Mouse (Mus musculus): ENCODE results near the gene Acap1.
A peak's percentile ranks its signal among the peaks of the same experiment; 100 is the strongest.
"Not testable (repeated sequence)": the region's sequence is repeated elsewhere in the genome, so short reads cannot be mapped to it uniquely, and the experiment has no call there.

The Acap1 gene

GRCm38 (mm10) chr11:69895291-69895690 lies at the start of gene Acap1:
Gene Acap1, minus strand, starts transcription at chr11:69895539.
- no peak for DNase-seq (ENCODE audit: low spot score)

DNA sequence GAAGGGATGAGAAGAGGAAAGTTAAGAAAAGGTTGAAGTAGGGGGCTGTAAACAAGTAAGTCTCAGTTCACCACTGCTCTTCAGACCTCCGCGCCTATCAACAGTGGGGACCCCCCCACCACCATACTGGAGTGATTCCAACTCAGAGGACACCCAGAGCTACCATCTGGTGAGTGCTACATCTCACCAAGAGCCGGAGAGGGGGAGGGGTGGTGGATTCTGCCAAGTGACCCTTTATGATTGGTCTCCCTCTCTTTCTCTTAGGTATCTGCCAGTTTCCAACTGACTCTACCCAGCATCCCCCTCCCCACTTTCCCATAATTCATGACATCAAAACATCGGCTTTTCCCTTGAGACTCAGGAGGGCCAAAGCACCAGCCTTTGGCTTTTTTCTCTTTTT lies 45.6 kb upstream of the Acap1 start:
- no peak for DNase-seq (ENCODE audit: low spot score)

DNA sequence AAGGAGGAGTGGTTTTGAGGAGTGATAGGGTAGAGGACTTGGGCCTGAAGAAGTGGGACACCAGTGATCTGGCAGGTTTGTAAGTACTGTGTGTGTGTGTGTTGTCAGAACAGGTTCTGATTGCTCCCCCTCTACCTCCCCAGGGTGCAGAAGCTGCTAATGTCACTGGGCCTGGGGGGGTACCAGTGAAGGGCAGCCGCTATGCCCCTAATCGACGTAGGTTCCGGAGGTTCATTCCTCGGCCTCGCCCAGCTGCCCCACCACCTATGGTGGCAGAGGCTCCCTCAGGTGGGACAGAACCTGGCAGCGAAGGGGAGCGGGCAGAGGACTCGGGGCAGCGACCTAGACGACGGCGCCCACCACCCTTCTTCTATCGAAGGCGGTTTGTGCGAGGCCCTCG lies 44.4 kb upstream of the Acap1 start:
- no peak for DNase-seq (ENCODE audit: low spot score)

GRCm38 (mm10) chr11:69939181-69939580 lies 43.8 kb upstream of the Acap1 start:
- DNase-seq (ENCODE audit: low spot score) = no peak

DNA sequence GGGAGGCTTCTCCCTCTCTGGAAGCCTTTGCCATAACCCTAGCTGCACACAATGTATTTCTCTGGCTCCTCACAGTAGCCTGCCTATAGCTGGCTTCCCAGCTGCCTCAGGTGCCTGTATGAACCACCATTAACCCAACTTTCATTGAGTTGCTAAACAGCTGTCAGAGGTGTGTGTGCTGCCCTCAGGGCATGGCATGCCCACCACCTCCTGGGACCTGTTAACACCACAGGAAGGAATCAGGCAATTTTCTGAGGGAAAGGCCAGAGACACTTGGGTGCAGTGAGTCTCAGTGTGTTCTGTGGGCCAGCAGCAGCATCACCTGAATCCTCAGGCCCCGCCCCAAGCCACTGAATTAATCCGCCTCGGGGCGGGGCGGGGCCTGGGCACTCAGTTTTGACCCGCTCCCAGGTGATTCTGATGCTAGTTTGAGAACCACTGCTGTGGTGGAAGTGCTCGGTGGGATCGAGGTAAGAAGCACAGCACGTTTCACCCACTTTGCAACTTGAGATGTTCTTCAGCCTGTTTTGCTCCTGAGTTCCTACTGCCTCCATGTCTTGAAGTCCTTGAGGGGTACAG lies 43.2 kb upstream of the Acap1 start:
- DNase-seq (ENCODE audit: low spot score) = no peak

DNA sequence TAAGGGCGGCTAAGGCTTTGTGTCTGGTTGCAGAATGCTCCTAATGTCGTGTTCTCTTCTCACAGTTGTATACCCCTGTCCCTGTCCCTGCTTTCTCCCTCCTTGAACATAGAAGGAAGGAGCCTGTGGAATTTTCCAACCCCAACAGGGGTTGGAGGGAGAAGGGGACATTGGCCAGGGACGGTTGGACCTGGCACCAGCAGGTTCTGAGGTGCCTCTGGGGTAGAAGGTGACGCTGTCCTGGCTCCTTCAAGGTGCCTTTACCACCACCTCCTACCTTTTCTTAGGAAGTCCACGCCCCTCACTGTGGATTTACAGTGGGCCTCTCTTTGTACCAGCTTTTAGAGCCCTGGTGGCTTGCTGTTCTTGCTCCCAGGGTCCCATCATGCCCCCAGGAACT lies 42.5 kb upstream of the Acap1 start:
- no peak for DNase-seq (ENCODE audit: low spot score)

DNA sequence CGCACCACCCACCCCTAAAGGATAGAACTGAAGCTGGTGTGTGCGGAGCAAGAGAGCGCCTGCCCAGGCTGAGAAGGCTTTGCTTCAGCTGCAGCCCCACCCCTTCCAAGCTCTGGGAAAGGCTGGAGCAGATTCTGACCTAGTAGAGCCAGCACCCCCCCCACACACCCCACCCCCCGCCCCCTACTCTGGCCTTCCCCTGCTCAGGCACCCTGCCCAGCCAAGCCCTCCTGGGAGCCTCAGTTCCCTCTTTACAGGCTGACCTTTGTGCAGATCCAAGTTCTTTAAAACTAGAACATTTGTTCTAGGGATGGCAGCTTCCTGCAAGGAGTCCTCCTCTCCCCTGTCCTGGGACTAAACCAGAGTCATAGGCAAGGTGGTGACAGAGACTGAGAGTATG lies 42.0 kb upstream of the Acap1 start:
- no peak for DNase-seq (ENCODE audit: low spot score)

DNA sequence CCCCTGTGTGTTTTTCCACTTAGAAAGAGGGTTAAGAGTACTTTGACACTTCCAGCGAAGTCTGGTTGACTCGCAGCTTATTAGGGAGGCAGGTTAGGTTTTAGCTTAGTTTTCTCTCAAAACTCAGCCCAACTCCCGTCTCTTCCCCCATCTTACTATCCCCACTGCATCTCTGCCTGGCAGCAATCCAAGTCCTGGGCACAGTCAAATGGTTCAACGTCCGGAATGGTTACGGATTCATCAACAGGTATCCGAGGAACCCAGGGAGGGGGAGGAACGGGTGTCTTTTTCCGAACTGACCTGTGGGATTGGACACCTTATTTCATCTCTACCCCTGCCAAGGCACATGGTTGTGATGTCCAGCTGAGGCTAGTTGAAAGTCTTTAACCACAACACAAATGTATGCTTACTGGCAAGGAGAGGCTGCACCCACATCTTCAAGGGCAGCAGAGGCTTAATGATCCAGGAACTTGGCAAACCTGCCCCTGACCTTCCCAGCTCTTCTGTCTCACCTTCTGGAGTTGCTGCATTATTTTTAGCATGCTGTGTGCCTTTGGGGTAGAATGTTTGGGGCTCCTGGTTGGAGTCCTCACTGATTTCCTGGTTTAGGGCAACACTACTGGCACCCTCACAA lies 41.5 kb upstream of the Acap1 start:
- DNase-seq (ENCODE audit: low spot score) = no peak

- peak; percentile 20 for DNase-seq (ENCODE audit: low spot score)
These were observed 40.8 kb upstream of the Acap1 start for GRCm38 (mm10) chr11:69936156-69936555.

GRCm38 (mm10) chr11:69935137-69935879 lies 40.0 kb upstream of the Acap1 start, which contains the start of gene Ybx2:
Gene Ybx2, plus strand, starts transcription at chr11:69935796.
- DNase-seq (ENCODE audit: low spot score) = peak; percentile 82

- DNase-seq (ENCODE audit: low spot score) = no peak
These were observed 39.3 kb upstream of the Acap1 start for GRCm38 (mm10) chr11:69934681-69935080.

GRCm38 (mm10) chr11:69934169-69934568 lies 38.8 kb upstream of the Acap1 start:
- DNase-seq (ENCODE audit: low spot score) = peak; percentile 91

DNA sequence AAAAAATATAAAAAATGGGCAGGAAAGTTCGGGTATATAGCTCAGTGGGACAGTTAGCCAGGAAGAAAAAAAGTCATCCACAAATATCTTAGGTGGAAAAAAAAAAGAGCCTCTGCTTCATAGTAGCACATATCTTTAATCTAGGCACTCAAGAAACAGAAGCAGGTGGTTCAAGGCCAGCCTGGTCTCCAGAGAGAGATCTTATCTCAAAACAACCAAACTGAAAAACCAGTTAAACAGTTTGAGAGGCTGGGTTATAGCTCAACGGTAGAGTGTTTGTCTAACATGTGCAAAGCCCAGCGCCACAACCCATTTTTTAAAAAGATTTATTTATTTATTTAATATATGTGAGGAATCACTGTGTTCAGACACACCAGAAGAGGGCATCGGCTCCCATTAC lies 37.7 kb upstream of the Acap1 start:
- no peak for DNase-seq (ENCODE audit: low spot score)

GRCm38 (mm10) chr11:69932254-69932653 lies 36.9 kb upstream of the Acap1 start:
- DNase-seq (ENCODE audit: low spot score) = no peak

DNA sequence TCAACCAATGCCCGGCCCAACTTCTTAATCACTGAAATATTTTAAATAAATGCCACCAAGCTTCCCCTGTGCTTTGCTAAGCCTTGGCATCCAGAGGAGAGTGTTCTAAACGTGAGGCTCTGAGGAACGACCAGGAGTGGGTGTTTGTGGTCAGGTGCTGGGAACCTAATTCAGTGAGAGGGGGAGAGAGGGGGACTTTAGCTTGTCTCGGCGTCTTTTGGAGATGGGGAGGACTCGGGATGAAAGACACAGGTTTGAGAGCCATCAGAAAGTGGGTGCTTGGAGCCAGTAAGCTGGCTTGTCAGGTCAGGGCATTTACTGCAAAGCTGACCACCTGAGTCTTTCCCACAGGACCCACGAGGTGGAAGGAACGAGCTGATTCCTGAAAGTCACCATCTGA lies 36.4 kb upstream of the Acap1 start:
- no peak for DNase-seq (ENCODE audit: low spot score)

GRCm38 (mm10) chr11:69930967-69931537 lies 35.7 kb upstream of the Acap1 start:
- no peak for DNase-seq (ENCODE audit: low spot score)

DNA sequence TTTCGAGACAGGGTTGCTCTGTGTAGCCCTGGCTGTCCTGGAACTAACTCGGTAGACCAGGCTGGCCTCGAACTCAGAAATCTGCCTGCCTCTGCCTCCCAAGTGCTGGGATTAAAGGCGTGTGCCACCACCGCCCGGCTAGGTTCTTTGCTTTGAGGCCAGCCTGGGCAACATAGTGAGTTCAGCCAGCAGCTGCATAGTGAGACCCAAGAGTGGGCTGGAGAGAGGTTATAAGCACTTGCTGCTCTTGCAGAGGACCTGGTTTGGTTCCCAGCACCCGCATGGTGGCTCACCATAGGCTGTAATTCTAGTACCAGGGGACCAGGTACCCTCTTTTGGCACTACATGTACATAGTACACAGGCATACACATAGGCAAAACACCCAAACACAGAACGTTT lies 34.8 kb upstream of the Acap1 start:
- not testable (repeated sequence) for DNase-seq (ENCODE audit: low spot score)

DNA sequence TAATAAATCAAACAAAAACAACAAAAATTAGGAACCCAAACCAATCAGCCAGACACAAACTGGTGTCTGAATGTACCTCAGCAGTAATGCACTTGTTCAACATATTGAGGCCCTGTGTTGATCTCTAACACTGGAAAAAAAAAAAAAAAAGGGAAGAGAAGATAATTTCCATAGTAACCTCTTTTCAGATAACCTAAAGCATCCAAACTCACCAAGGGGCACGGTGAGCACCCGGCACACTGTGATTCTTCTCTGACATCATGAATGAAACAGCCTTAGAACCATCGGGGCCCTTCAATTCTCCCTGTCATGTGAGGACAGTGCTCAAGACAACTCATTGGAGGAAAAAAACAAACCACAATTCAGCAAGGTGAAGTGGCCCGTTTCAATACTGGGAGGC lies 34.4 kb upstream of the Acap1 start:
- DNase-seq (ENCODE audit: low spot score) = no peak

DNA sequence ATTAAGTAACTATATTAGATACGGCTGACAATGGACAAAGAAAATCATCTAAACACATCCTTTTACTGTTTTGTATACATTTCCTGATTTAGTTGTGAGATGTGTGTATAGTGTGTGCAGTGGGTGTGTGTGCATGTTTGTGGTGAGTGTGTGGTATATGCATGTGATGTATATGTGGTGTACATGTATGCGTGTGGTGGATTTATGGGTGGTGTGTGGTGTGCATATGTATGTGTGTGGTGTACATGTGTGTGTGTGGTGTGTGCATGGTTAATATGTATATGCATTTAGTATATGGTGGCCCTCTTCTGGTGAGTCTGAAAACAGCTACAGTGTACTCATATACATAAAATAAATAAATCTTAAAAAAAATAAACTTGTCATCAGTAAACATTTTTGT lies 32.2 kb upstream of the Acap1 start:
- DNase-seq (ENCODE audit: low spot score) = no peak

- DNase-seq (ENCODE audit: low spot score) = no peak
These were observed 27.5 kb upstream of the Acap1 start for GRCm38 (mm10) chr11:69922796-69923195.

- no peak for DNase-seq (ENCODE audit: low spot score)
These were observed 26.8 kb upstream of the Acap1 start for GRCm38 (mm10) chr11:69922012-69922756.
